Mouse (Mus musculus) spleen, adult 2 months (tissue): ENCODE measurements around the gene Mcfd2. TPM values are rescaled to one million over a fixed set of nuclear protein-coding genes. Genes with fewer than 3 reads are reported as not detected.

ENCODE experiments used
- DNase-seq, 2 experiments: peaks; one replicate each; pipeline versions ENCODE4 v3.0.0 to v3.0.0-alpha.2; 2012 to 2021; ENCODE audit warnings: low spot score in 2 of 2, low read depth in 1 of 2
- H3K27ac ChIP-seq: fragments of 200-500 bp; 2 replicates; pipeline ENCODE4 v1.5.1; 2012; ENCODE audit warnings: low read length, inconsistent platforms; ENCODE audit not compliant: insufficient read depth
- H3K27me3 ChIP-seq: fragments of 200-500 bp; 2 replicates; pipeline ENCODE4 v1.6.1; 2012; ENCODE audit warnings: mild to moderate bottlenecking, moderate library complexity, low read length, inconsistent platforms; ENCODE audit not compliant: control insufficient read depth, insufficient read depth
- H3K36me3 ChIP-seq: fragments of 200-500 bp; 2 replicates; pipeline ENCODE4 v1.6.1; 2012; ENCODE audit warnings: mild to moderate bottlenecking, low read length, inconsistent platforms; ENCODE audit not compliant: control insufficient read depth, insufficient read depth
- H3K4me1 ChIP-seq: fragments of 200-500 bp; 2 replicates; pipeline ENCODE4 v1.6.1; 2011; ENCODE audit warnings: inconsistent platforms; ENCODE audit not compliant: control insufficient read depth, insufficient read depth, insufficient read length
- H3K4me3 ChIP-seq: fragments of 200-500 bp; 2 replicates; pipeline ENCODE4 v1.5.1; 2011; ENCODE audit warnings: mild to moderate bottlenecking, inconsistent platforms; ENCODE audit not compliant: insufficient read depth, insufficient read length; ENCODE audit errors: extremely low read depth
- CTCF ChIP-seq: fragments of 200-500 bp; IDR thresholded peaks from 2 replicates; pipeline ENCODE4 v1.5.1; 2011; ENCODE audit warnings: mild to moderate bottlenecking, inconsistent platforms; ENCODE audit not compliant: insufficient read depth, insufficient read length, insufficient replicate concordance; ENCODE audit errors: extremely low read depth
- POLR2A ChIP-seq: fragments of 200-500 bp; IDR thresholded peaks from 2 replicates; pipeline ENCODE4 v1.6.1; 2011; ENCODE audit warnings: low read depth, low read length, inconsistent platforms
- WGBS: fragments of 180-500 bp; shearing (Covaris S2); methylation state at CpG from one replicate; pipeline ENCODE4 v1.1.7; 2018; 5-methylcytosine and 5-hydroxymethylcytosine counted together
- polyA plus RNA-seq: library from polyadenylated mRNA; depleted of rRNA; stranded (reverse); fragments of >200 nt; gene quantifications from 2 replicates; pipeline ENCODE4 v1.2.3, GENCODE M21; 2012

Mcfd2 gene
- polyA plus RNA-seq, 1 experiment: 38.5 TPM

- peak overlapping the region; percentile 89 for H3K27ac ChIP-seq
Observed at GRCm38 (mm10) chr17:87283755-87284481, 18.2 kb upstream of the Mcfd2 start.

GRCm38 (mm10) chr17:87283055-87283754 lies 17.5 kb upstream of the Mcfd2 start:
- WGBS: 1% methylated on average over 56 of the region's 56 CpGs
- H3K27me3 ChIP-seq: no peaks in the 10 kb centered on the region
- peak overlapping the region; percentile 89 for H3K27ac ChIP-seq
- H3K4me3 ChIP-seq: peak overlapping the region; percentile 90
- no peaks in the 10 kb centered on the region for H3K36me3 ChIP-seq
- H3K4me1 ChIP-seq: peaks cover 29% of the 10 kb centered on the region; the same call in 1 of the 2 replicates
- TF ChIP-seq POLR2A: no peak
- TF ChIP-seq CTCF: no peak
- DNase-seq: no peak

More at GRCm38 (mm10) chr17:87283755-87284481, 18.2 kb upstream of the Mcfd2 start:
- Histone ChIP-seq H3K27me3 (no peaks in the 10 kb centered on the region), H3K4me3 (peak overlapping the region; percentile 90), H3K4me1 (peaks cover 29% of the 10 kb centered on the region; the same call in 1 of the 2 replicates), H3K36me3 (no peaks in the 10 kb centered on the region)
- TF ChIP-seq CTCF: no peak
- no peak for TF ChIP-seq POLR2A
- DNase-seq: peak in 1 of 2 experiments; percentile 76
- WGBS: 7% methylated on average over 21 of the region's 21 CpGs

- peak; percentile 83 to 99 for DNase-seq
- Histone ChIP-seq H3K27ac (peak within 1 kb of the TSS; percentile 94), H3K27me3 (no peaks in the 10 kb centered on the region), H3K4me3 (peak within 1 kb of the TSS; percentile 90), H3K4me1 (peaks cover 29% of the 10 kb centered on the region; the same call in 1 of the 2 replicates), H3K36me3 (no peaks in the 10 kb centered on the region)
- under 1% methylated on average over 38 of the region's 38 CpGs for WGBS
- TF ChIP-seq POLR2A (peak; percentile 92), CTCF (no peak)
Observed at GRCm38 (mm10) chr17:87282706-87283053, 16.9 kb upstream of the Mcfd2 start, which contains the start of gene Ttc7. Gene Ttc7, plus strand, starts transcription at chr17:87282886.

GRCm38 (mm10) chr17:87282007-87282705 lies 16.4 kb upstream of the Mcfd2 start:
- TF ChIP-seq CTCF: no peak
- TF ChIP-seq POLR2A: 0 out of 2 replicates have a peak, but pooled peaks have one; percentile 6
- Histone ChIP-seq H3K4me3 (peak overlapping the region; percentile 90), H3K4me1 (peaks cover 29% of the 10 kb centered on the region; the same call in 1 of the 2 replicates), H3K36me3 (no peaks in the 10 kb centered on the region), H3K27ac (peak overlapping the region; percentile 94), H3K27me3 (no peaks in the 10 kb centered on the region)
- DNase-seq: peak; percentile 69 to 88
- WGBS: under 1% methylated on average over 43 of the region's 44 CpGs

GRCm38 (mm10) chr17:87275363-87276341 lies 9.9 kb upstream of the Mcfd2 start:
- no peak for DNase-seq
- H3K4me1 ChIP-seq: no peaks in the 10 kb centered on the region
- 68% methylated on average over 15 of the region's 15 CpGs for WGBS
- H3K4me3 ChIP-seq: no peak overlapping the region
- H3K27ac ChIP-seq: no peak overlapping the region
- H3K36me3 ChIP-seq: no peaks in the 10 kb centered on the region
- TF ChIP-seq CTCF (no peak), POLR2A (no peak)
- H3K27me3 ChIP-seq: no peaks in the 10 kb centered on the region

GRCm38 (mm10) chr17:87269454-87269853 lies 3.7 kb upstream of the Mcfd2 start:
- no peak for DNase-seq
- H3K27ac ChIP-seq: no peak overlapping the region
- peaks cover 5% of the 10 kb centered on the region; the same call in 1 of the 2 replicates for H3K4me1 ChIP-seq
- TF ChIP-seq POLR2A (no peak), CTCF (no peak)
- no peaks in the 10 kb centered on the region for H3K36me3 ChIP-seq
- WGBS: 89% methylated on average over 6 of the region's 6 CpGs
- H3K4me3 ChIP-seq: no peak overlapping the region
- no peaks in the 10 kb centered on the region for H3K27me3 ChIP-seq
